Mouse (Mus musculus): ENCODE measurements around the gene Tpt1.
"Not testable (repeated sequence)": the region's sequence is repeated elsewhere in the genome, so short reads cannot be mapped to it uniquely, and the experiment has no call there.

The Tpt1 gene

DNA sequence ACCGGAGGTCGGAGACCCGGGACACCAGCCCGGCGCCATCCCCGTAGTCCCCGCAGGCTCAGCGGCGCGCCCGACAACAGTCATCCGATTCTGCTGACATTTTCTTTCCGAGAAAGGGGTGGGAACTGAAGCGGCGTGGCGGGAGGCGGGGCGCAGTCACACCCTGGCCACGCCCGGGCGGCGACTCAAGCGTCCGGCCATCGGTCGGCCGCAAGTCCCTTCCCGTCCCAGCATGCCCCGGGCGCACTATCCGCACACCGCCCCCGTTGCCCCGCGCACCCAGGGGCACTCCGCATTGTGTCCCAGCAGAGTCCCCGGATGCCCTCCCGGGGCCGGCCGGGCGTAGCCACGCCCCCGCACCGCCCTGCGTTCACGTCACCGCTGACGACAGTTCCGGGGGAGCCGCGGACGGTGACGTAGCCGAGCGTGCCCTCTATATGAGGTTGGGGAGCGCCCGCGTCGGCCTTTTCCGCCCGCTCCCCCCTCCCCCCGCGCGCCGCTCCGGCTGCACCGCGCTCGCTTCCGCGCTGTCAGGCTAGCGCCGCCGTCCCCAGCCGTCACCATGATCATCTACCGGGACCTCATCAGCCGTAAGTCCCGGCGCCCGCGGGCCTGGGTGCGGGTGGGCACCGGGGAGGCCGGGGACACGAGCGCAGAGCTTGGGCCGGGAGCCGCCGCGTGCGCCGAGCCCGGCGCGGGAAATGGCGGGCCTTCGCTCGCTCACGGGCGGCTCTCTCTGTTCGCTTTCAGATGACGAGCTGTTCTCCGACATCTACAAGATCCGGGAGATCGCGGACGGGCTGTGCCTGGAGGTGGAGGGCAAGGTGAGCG lies at the start of gene Tpt1:
Tpt1 (plus strand) TSS at position 227 of the 831 bp plus-strand sequence.
- peak; percentile 99 for DNase-seq (ENCODE audit: low spot score)

DNA sequence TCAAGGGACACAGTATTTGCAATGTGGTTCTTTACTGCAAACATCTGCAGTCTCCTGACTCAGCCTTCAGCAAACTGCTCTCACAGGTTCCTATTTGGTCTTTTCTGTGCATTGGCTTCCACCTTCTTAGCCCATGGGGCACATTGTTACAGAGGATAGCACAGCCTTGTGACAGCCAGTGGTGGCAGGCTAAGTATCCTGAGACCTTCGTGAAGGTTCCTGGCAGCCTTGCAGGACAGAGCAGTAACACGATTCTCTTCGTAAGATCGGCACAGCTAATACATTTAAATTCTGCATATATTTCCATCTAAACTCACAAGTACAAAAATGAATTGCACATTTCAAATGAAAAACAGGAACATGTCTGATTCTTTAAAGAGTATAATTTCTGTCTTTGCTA lies 49.0 kb upstream of the Tpt1 start:
- no peak for DNase-seq (ENCODE audit: low spot score)

DNA sequence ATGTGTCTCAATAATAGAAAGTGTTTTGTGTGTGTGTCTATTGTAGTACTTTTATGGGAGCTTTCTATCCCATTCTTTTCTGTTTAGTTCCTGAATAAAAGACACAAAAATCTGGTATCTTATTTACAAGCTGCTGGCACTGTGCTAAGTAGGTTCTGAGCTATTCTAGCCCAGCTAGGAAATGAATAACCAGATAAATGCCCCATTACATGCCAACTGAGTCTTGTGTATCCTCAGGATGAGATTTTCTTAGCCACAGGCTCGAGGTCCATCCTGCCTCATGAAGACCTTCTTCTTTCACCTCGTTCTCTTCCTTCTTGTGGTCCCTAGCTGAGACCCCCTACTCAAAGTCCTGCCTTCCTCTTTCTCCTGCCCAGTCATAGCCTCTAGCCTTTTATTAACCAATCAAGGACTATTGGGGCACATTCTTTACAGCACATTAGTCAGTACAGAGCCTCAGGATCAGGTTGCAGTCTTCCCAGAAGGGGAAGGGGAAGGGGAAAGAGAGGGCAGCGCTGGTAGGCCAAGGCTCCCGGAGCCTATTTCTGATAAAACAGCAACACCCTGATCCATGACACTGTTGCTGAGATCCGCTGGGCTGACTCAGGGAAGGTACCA lies 47.0 kb upstream of the Tpt1 start:
- DNase-seq (ENCODE audit: low spot score), result no peak

DNA sequence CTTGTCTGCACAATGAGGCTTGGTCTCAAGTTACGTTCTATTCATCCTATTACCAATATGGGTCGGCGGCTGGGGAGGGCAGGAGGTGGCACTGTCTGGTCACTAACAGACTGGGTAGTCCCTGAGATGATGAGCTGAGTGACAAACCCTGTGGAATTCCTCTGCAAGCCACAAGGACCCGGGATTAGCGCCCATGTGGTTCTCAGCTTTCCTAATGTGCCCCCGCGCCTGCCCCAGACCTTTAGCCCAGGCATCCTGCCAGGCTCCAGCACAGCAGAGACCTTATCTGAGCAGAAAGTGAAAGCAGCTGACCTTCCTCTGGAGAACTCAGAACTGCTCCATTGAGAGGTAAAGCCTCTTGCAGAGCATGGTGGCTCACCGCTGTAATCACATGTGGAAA lies 37.1 kb upstream of the Tpt1 start:
- peak; percentile 86 for DNase-seq (ENCODE audit: low spot score)

DNA sequence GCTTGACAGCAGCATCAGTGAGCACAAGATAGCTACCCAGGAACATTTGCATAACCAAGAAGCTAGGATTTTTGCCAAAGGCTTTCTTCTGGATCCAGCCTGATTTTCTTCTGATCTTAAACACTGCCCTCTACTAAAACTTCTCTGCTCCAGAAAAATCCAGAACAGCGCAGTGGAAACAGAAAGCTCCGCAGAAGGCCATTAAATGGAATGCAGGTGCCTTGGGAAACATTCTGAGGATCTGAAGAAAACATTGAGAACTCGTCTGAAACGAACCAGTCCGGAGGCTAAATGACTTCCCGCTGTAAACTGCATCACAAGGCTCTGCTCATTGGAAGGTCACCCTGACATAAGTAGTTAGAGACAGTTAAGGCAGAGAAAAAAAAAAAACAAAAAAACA lies 35.0 kb upstream of the Tpt1 start:
- DNase-seq (ENCODE audit: low spot score), result no peak

DNA sequence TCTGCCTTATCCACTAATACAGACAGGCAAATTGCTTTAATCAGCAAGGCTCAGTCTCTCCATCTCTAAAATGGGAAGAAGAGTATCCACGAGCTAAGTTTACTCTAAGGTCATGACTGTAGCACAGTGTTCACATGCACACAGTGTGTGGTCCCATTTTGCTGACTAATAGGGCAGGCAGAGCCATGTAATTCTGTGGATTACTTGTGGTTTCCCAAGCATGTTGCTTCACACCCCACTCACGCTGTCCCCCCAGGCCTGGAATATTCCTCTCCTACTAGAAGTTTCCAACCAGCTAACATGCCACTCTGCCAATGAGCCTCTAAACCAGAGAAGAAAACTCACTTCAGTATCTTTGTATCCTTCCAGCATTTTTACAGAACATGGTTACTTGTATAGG lies 26.4 kb upstream of the Tpt1 start:
- no peak for DNase-seq (ENCODE audit: low spot score)

DNA sequence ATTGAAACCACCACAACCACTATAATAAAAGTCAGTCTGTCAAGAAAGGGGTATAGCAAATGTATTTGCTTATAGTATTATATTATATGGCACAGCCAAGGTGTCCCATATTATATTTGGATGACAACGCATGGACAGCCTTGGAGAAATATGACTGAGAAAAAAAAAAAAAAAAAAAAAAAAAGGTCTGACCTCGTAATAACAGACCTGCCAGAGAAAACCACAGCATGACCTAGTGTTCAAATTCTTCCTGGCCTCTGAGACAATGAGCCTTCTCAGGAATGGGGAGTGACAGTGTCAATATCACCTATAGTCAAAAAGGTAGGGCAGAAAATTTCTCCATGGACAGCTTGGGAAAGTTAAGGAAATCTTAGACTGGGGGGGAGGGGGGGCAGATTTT lies 25.6 kb upstream of the Tpt1 start:
- no peak for DNase-seq (ENCODE audit: low spot score)

DNA sequence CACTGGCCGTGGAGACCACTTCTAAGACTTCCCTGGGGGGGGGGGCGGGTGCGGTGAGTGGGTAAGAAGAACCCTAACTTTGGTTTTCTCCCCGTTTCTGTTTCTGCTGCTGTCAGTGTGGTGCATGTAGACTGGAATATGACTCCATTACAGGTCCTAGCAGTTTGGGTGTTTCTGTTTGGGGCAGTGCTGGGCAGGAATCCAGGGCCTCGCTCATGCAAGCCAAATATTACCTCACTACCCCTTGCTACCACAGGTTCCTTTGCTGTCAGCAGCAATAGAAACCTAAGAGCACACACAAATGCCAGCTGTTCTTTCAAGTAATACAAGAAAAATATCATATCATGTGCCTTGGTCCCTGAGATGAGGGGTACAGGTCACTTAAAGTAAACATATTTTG lies 24.9 kb upstream of the Tpt1 start:
- no peak for DNase-seq (ENCODE audit: low spot score)

DNA sequence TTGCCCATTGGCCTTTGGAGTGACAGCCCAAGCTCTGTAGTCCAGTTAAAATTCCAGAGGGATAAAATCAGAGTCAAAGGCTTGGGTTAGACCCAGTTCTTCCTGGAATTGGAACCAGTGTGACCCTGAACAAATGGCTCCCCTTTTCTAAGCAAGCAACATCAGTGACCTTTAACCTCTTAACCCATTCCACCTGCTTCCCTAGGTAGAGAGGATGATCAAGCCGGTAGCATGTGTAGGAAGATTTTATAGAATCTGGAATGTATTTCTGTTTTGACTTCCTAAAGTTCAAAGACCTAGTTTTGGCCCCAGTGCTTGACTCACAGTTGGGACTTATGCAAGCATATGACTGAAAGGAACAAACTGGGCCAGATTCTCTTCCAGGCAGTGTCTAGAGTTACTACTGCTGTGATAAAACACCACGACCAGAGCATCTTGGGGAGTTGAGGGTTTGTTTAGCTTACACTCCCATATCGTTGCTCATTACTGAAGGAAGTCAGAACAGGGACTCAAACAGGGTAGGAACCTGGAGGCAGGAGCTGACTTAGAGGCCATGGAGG lies 18.0 kb upstream of the Tpt1 start:
- DNase-seq (ENCODE audit: low spot score), result no peak

DNA sequence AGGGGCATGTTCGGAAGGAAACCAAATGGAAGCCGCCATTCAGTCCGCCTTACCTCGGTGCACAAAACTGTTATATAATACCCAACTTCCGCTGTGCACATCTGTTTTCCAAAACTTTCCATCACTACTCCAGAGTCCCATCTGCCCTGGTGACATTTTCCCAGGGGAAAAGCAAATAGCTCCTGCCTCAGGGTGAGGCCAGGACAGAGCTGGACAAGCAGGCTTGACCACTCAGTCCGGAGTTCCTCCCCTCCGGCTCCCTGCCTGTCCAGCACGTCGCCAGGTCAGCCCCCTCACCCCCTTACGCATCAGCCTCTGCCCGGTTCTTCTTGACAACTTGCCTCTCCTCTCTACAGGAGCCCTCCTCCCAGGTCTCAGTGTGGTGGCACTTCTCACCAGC lies 16.7 kb upstream of the Tpt1 start:
- DNase-seq (ENCODE audit: low spot score), result no peak

DNA sequence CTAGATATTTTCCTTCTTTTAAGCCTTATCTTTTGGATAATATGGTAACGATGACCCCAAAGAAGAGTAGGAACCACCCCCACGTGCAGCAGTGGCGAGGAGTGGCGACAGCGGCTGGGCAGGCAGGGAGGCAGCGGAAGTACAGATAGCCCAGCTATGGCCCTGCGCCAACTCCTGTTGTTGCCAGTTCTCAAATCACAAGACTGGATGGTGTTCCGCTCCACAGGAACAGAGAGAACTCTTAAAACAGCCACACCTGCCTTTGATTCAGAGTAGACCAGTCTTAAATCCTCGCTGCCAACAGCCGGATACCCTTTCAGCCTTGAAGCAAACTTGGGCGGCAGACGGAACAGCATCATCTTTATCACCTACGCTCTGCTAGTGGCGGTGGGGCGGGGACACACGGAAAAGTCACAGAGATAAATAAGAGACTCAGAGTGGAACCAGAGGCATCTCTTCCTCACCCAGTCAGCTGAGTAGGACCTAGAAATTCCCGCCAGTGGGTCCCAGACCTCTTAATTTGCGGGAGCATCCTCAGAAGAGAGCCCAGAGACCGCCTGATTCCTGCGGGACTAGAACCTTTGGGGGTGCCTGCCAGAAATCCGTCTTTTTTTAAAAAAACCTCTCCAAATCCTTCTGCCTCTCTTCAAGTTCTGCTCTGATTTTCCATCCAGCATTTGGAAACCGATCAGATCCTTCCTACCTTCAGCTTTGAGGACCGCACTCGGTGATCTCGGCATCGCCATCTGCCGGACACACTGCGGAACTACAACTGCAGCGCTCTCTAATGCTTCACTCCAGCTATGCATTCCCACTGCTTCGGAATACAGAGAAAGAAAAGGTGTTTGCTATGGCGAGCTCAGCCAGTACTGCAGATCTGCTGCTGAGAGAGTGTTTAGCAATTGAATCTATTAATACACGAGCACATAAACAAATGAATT lies 15.8 kb upstream of the Tpt1 start:
- peak; percentile 72 for DNase-seq (ENCODE audit: low spot score)

DNA sequence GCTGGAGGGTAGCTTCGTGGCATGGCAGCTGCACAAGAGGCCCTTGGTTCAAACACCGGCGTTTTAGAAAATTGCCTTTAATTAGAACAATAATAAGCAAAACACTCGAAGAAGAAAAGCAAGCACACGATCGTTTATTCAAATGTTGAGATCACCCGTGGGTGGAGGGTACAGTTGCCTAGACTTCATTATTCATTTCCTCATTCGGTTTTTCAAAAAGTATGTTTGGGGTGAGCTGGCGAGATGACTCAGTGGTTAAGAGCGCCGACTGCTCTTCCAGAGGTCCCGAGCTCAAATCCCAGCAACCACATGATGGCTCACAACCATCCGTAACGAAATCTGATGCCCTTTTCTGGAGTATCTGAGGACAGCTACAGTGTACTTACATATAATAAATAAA lies 15.1 kb upstream of the Tpt1 start:
- not testable (repeated sequence) for DNase-seq (ENCODE audit: low spot score)

DNA sequence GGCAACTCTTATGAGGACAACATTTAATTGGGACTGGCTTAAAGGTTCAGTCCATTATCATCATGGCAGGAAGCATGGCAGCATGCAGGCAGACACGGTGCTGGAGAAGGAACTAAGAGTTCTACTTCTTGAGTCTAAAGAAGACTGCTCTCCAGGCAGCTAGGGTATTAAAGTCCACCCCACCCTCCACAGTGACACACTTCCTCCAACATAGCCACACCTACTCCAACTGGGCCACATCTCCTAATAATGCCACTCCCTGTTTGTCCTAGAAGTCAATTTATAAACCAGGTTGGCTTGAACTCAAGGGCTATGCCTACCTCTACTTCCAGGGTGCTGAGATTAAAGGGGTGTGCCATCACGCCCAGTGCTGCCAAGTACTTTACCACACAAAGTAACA lies 12.9 kb upstream of the Tpt1 start:
- no peak for DNase-seq (ENCODE audit: low spot score)

DNA sequence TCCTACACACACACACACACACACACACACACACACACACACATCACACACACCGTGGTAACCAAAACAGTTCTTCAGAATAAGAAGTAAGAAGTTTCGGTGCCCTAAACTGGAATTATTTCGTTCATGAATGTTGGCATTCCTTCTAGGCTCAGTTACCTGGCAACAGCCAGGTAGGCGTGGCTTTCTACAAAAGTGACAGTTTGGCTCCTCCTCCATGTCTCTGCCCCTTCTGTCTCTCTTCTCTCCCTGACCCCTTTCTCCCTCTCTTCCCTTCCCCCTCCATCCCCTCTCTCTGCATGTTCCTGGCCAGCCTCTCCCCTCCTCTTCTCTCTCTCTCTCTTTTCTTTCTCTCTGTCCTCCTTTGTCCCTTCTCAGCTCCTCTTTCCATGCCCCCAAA lies 11.9 kb upstream of the Tpt1 start:
- DNase-seq (ENCODE audit: low spot score), result no peak

DNA sequence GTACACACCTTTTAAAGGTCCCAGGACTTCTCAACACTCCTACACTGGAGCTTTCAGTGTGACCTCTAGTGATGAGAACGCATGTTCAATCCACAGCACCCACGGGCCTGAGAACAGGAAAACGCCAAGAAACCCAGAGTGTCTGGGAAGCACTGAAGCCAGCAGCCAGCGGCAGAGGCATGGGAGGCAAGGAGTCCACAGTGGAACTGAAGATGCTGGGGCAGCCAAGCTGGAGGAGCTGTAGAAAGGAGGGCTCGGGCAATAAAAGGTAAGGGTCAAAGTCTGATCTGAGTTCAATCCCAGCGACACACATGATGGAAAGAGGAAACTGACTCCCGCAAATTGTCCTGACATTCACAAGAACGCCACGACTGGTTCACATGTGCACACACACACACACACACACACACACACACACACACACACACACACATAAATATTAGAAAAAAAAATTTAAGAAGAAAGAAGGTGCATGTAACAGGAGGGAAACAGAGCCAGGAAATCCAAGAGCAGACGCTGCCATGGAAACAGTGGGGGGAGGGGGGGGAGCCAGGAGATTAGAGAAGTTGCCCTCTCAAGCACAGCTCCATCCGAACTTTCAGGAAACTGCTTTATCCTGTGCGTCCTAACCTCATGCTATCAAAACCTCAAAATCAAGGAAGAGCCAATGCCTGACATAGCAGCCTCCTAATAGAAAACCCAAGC lies 11.2 kb upstream of the Tpt1 start:
- no peak for DNase-seq (ENCODE audit: low spot score)

DNA sequence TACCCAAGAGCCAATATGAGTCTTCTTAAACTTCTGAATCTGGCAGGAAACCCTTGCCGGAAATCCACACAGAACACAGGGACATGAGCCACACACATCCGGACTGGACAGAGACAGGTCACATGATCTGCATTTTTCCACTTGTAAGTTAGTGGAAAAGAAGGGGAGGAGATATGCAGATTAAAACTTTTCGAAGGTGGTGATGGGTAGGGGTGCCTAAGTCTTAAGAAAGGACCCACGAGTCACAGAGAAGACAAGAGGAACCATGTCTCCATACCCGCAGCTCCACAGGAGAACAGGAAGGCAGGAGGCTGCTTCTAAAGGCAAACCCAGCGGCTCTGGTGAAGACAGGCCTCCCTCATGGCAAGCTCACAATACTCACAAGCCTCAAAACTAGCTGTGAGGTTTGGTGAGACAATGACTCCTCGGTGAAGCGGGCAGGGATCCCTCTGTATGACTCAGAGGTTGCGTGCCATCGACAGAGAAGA lies 10.6 kb upstream of the Tpt1 start:
- peak; percentile 74 for DNase-seq (ENCODE audit: low spot score)

DNA sequence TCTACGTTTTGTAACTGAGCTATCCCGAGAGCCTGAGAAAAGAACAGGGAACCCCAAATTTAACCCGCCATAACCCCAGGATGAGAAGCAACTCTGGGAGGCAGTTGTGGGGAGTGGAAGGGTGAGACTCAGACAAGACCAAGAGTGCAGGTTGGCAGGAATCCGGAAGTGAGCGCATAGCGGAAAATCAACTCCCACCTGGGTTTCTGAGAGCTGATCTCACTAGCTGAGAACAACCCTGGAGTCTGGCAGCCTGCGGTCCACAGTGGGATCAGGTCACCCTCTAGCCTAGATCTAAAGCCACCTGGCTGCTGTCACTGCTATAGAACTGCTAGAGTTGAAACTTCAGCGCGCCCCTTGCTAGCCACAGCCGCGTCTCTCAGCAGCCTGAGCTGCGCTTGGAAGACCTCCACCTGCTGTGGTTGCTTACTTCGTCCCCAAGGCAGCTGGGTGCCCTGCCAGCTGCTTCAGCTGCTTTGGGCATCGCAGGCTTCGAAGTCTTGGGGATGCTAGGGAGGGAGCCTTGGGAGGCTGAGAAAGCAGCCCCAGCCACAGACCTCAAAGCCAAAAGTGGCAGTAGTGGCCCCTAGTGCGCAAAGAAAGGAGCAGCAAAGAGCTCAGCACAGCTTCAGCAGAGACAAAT lies 10.0 kb upstream of the Tpt1 start:
- DNase-seq (ENCODE audit: low spot score), result peak; percentile 49

DNA sequence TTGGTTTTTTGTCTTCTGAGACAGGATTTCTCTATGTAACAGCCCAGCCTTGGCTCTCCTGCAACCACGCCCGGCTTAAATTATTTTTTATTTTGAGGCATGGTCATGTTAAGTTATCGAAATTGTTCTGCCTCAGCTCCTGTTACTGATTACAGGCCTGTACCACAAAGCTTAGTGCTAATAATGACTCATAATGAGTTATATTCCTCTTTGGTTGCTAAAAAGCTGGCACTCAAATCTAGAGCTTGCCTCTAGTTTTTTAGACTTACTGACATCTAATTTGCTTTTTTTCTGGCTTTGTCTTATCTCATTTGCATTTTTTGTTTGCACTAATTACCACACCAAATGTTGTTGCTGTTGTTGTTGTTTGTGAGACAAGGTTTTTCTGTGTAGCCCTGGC lies 8.3 kb upstream of the Tpt1 start:
- DNase-seq (ENCODE audit: low spot score), result no peak

DNA sequence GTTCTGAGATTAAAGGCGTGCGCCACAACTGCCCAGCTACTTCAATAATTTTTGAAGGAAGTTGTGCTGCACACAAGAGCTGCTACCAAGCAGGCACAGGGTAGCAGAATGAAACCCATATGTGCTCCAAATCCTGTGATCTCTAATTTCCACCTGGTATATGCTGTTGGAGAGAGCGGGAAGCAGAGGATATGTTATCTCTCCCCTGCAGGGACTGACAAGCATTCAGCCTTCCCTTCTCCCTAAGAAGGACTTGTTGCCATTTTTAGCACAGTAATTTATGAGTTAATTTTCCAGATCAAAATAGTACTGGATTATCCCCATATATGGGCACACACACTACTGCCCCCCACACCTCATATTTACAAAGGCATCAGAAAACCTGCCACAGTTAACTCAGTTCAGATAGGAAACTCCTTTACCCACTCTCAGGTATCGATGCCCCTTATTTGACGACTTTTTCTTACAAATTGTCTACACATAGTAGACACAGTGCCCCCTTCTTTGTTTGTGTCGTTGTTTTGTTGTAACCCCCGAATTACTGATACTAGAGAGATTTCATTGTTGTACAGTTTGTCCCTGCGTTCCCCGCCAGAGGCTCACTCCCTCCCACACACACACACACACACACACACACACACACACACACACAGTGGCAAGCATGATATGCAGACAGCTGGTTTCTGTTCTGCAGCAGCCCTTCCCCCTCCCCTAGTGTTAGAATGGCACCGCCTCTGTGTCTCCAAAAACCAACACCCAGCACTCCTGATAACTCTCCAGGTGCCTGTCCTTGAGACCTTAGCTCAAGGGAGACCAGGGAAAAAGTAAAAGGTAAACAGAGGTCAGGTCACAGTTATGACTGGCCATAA lies 7.6 kb upstream of the Tpt1 start:
- peak; percentile 20 for DNase-seq (ENCODE audit: low spot score)

DNA sequence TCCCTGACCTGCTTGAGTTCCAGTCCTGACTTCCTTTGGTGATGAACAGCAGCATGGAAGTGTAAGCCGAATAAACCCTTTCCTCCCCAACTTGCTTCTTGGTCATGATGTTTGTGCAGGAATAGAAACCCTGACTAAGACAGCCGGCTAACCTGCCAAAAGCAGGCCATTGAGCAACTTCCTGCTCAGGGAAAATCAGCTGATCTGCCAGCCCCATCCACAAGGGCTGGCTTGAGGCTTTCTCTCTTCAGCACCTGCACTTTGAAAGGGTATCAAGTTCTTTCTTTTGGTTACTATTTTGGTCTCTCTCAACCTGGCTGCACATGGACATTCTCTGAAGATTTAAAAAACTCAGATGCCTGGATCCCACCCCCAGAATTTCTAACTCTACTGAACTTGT lies 3.1 kb upstream of the Tpt1 start:
- not testable (repeated sequence) for DNase-seq (ENCODE audit: low spot score)
